Mouse (Mus musculus) heart, postnatal 0 days (tissue): Measurements from ENCODE around the gene Pim1. TPM values are rescaled to one million over a fixed set of nuclear protein-coding genes. Genes with fewer than 3 reads are reported as not detected.

Source experiments
- ATAC-seq: fragments of 200-750 bp; cut with Nextera tagmentation; 2 replicates; pipeline ENCODE4 v1.8.0; 2017; ENCODE audit warnings: low read depth, moderate number of reproducible peaks, moderate library complexity; ENCODE audit not compliant: insufficient read depth
- DNase-seq: peaks from one replicate; pipeline ENCODE4 v3.0.0-alpha.2; 2016; ENCODE audit warnings: low spot score
- H3K27ac ChIP-seq: fragments of 300-500 bp; sonication (generic); 2 replicates; pipeline ENCODE4 v1.5.1; 2014; ENCODE audit warnings: low read depth, mild to moderate bottlenecking
- H3K27me3 ChIP-seq: fragments of 300-500 bp; sonication (generic); 2 replicates; pipeline ENCODE4 v1.6.1; 2014; ENCODE audit warnings: low read length, mixed read lengths; ENCODE audit not compliant: control insufficient read depth, insufficient read depth
- H3K36me3 ChIP-seq: fragments of 300-500 bp; sonication (generic); replicated peaks from 2 replicates; pipeline ENCODE4 v1.6.1; 2014; ENCODE audit warnings: low read length, mixed read lengths; ENCODE audit not compliant: control insufficient read depth, insufficient read depth
- H3K4me1 ChIP-seq: fragments of 300-500 bp; sonication (generic); 2 replicates; pipeline ENCODE4 v1.6.1; 2014; ENCODE audit warnings: antibody characterized with exemption; ENCODE audit not compliant: control insufficient read depth, insufficient read depth
- H3K4me2 ChIP-seq: fragments of 300-500 bp; sonication (generic); 2 replicates; pipeline ENCODE4 v1.6.1; 2014; ENCODE audit warnings: low read depth, mild to moderate bottlenecking, low read length, moderate library complexity
- H3K4me3 ChIP-seq: fragments of 300-500 bp; sonication (generic); 2 replicates; pipeline ENCODE4 v1.5.1; 2014; ENCODE audit warnings: low read depth, low read length
- H3K9ac ChIP-seq: fragments of 300-500 bp; sonication (generic); replicated peaks from 2 replicates; pipeline ENCODE4 v1.6.1; 2014; ENCODE audit warnings: low read depth, low read length, mixed read lengths
- H3K9me3 ChIP-seq: fragments of 300-500 bp; sonication (generic); replicated peaks from 2 replicates; pipeline ENCODE4 v1.6.1; 2016; ENCODE audit warnings: low read length; ENCODE audit not compliant: control insufficient read depth
- CTCF ChIP-seq: IDR thresholded peaks from 2 replicates; pipeline ENCODE4 v1.5.1; 2016; ENCODE audit warnings: antibody characterized with exemption, control low read depth, low read depth
- EP300 ChIP-seq: IDR thresholded peaks from 2 replicates; pipeline ENCODE4 v1.6.1; 2016; ENCODE audit warnings: antibody characterized with exemption, low read depth
- WGBS: fragments of 180-500 bp; shearing (Covaris S2); extraction: QIAGEN DNeasy Blood & Tissue Kit; methylation state at CpG from one replicate; pipeline ENCODE4 v1.1.7; 2014; 5-methylcytosine and 5-hydroxymethylcytosine counted together
- polyA plus RNA-seq: library from polyadenylated mRNA; unstranded; fragments of >200 nt; fragmentation: Nextera tagmentation; extraction: Ambion mirVana; gene quantifications from 2 replicates; pipeline ENCODE4 v1.2.1, GENCODE M21; 2015
- total RNA-seq: library from RNA; depleted of rRNA; stranded (reverse); fragments of >200 nt; gene quantifications from 2 replicates; pipeline ENCODE4 v1.2.3, GENCODE M21; 2014; ENCODE audit warnings: low replicate concordance

Pim1 gene
- total and polyA plus RNA-seq, 2 experiments from 2014 or later, result 29.2 to 58.4 TPM

DNA sequence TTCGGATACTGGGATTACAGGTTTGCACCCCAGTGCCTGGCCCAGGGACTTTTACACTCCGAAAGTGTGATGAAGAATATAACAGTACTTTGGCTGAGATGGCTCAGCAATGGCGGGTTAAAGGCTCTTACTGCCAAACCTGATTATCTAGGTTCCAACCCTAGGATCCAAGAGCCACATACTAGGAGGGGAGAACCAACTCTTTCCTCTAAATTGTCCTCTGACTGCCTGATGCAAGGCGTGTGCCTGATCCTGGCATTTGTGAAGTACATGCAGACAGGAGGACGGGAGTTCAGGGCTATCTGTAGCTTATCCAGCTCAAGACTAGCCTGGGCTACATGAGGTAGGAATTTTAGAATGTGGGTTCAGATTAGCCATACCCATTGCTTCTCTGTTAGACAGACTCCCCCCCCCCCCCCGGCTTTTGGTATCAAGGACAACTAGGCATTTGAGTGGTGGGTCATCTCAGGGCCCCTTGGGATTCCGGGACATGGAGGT is 9.7 kb downstream of the Pim1 start:
- DNase-seq (no peak), ATAC-seq (no peak)
- H3K4me2 ChIP-seq, result no peak overlapping the region
- peaks cover 9% of the 10 kb centered on the region; the same call in 1 of the 2 replicates for H3K4me1 ChIP-seq
- H3K9ac ChIP-seq, result no peak overlapping the region
- TF ChIP-seq CTCF (no peak), EP300 (no peak)
- H3K9me3 ChIP-seq, result no peaks in the 10 kb centered on the region
- 76% methylated on average over 7 of the region's 7 CpGs for WGBS
- H3K36me3 ChIP-seq, result no peaks in the 10 kb centered on the region
- H3K4me3 ChIP-seq, result no peak overlapping the region
- no peak overlapping the region for H3K27ac ChIP-seq
- no peaks in the 10 kb centered on the region for H3K27me3 ChIP-seq

- no peak overlapping the region for H3K9ac ChIP-seq
- no peak overlapping the region for H3K4me3 ChIP-seq
- DNase-seq (no peak), ATAC-seq (no peak)
- H3K9me3 ChIP-seq, result no peaks in the 10 kb centered on the region
- H3K27ac ChIP-seq, result no peak overlapping the region
- H3K4me1 ChIP-seq, result peaks cover 9% of the 10 kb centered on the region; the same call in 1 of the 2 replicates
- TF ChIP-seq EP300 (no peak), CTCF (no peak)
- no peaks in the 10 kb centered on the region for H3K36me3 ChIP-seq
- WGBS, result 70% methylated on average over 17 of the region's 17 CpGs
- H3K4me2 ChIP-seq, result no peak overlapping the region
- H3K27me3 ChIP-seq, result no peaks in the 10 kb centered on the region
Observed at GRCm38 (mm10) chr17:29500802-29501469, 10.4 kb downstream of the Pim1 start.

DNA sequence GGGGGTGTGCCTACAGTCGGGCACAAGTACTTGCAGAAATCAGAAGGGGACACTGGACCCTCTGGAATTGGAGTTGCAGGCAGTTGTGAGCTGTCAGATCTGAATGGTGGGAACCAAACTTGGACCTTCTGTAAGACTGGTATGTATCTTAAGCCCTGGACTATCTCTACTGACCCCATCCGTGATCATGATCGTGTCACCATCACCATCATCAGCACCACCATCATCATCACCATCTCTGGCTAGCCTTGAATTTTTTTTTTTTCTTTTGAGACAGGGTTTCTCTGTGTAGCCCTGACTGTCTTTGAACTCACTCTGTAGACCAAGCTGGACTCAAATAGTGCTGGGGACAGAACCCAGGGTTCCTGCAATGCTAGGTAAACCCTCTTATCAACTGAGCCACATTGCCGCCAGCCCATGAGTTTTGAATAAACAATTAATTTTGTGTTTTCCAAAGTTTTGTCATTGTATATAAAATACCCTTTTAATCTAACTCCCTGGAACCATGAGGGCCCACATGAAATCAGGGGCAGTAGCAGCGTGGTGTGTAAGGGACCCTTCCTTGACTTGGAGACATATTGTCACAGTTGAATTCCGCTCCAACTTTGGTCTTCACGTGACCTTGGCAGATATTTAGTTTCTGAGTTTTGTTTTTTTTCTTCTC is 11.6 kb downstream of the Pim1 start:
- ATAC-seq, result no peak
- 75% methylated on average over 7 of the region's 7 CpGs for WGBS
- H3K9me3 ChIP-seq, result no peaks in the 10 kb centered on the region
- no peak for DNase-seq
- TF ChIP-seq EP300 (no peak), CTCF (no peak)
- H3K4me1 ChIP-seq, result peaks cover 9% of the 10 kb centered on the region; the same call in 1 of the 2 replicates
- no peaks in the 10 kb centered on the region for H3K27me3 ChIP-seq
- no peak overlapping the region for H3K4me3 ChIP-seq
- peak overlapping the region; percentile 56; the same call in 1 of the 2 replicates for H3K4me2 ChIP-seq
- no peaks in the 10 kb centered on the region for H3K36me3 ChIP-seq
- H3K27ac ChIP-seq, result no peak overlapping the region
- no peak overlapping the region for H3K9ac ChIP-seq

DNA sequence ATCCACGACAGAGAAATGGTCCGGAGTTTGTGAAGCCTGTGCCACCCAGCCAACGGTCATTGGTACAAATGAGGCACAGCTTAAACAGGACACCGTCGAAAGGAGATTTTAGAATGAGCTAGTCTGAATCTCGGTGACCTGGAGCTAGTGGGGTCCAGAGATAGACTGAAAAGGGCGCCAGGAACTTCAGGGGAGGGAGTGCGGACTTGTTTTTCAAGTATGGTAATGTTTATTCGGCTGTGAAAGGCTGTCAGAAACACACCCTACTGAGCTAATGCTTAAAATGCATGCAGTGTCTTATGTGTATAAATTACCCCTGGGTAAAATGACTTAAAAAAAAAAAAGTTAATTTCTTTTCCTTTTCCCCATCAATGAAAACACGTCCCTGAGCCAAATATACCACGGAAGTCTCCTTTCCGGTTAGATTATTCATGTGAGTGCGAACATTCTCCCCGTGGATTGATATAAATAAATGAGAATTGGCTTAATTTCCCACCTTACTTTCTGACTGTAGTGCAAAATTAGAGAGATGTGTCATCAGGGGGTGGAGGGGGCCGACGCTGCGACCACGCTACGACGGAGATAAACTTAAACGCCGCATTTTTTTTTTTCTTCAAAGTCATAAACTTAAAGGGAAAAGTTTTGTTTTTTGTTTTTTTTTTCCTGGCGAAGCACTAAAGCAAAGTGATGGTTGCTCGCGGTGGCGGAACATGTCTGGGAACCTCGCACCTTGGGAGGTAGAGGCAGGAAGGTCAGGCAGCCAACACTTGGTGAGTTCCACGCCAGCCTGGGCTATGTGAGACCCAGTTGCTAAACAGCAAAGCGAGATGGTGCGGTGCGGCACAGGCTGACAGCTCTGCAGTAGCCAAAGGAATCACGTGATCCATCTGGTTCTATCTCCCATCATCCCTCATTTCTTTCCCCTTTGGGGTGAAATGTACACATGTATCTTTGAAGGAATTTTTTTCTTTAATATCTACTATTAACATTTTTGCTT is 12.4 kb downstream of the Pim1 start:
- ATAC-seq, result no peak; the same call in 1 of the 2 replicates
- Histone ChIP-seq H3K4me2 (peak overlapping the region; percentile 56), H3K4me1 (peaks cover 7% of the 10 kb centered on the region; the same call in 1 of the 2 replicates), H3K36me3 (no peaks in the 10 kb centered on the region), H3K27ac (no peak overlapping the region), H3K4me3 (peak overlapping the region; percentile 26), H3K27me3 (no peaks in the 10 kb centered on the region), H3K9ac (no peak overlapping the region), H3K9me3 (no peaks in the 10 kb centered on the region)
- WGBS, result 14% methylated on average over 32 of the region's 32 CpGs
- TF ChIP-seq CTCF (no peak), EP300 (no peak)
- DNase-seq, result no peak

GRCm38 (mm10) chr17:29503700-29504099 is 13.1 kb downstream of the Pim1 start:
- Histone ChIP-seq H3K9ac (no peak overlapping the region), H3K4me3 (no peak overlapping the region), H3K27ac (no peak overlapping the region), H3K4me2 (peak overlapping the region; percentile 56; the same call in 1 of the 2 replicates), H3K9me3 (no peaks in the 10 kb centered on the region), H3K36me3 (no peaks in the 10 kb centered on the region), H3K4me1 (peaks cover 6% of the 10 kb centered on the region; the same call in 1 of the 2 replicates), H3K27me3 (no peaks in the 10 kb centered on the region)
- ATAC-seq, result no peak
- TF ChIP-seq EP300 (no peak), CTCF (peak; percentile 28)
- no peak for DNase-seq
- 79% methylated on average over 5 of the region's 5 CpGs for WGBS
